Mouse (Mus musculus) urinary bladder, postnatal 10 days (tissue): ENCODE results near the gene Mprip.

Experiments used
- DNase-seq: peaks from one replicate; pipeline ENCODE4 v3.0.0; 2022; ENCODE audit warnings: low spot score

The Mprip gene

GRCm38 (mm10) chr11:59804409-59805110 lies 143.5 kb downstream of the Mprip start:
- DNase-seq = no peak

GRCm38 (mm10) chr11:59805256-59805655 lies 144.2 kb downstream of the Mprip start:
- no peak for DNase-seq

GRCm38 (mm10) chr11:59805656-59806055 lies 144.6 kb downstream of the Mprip start:
- no peak for DNase-seq

- DNase-seq = no peak
Measured at GRCm38 (mm10) chr11:59808170-59808960, 147.3 kb downstream of the Mprip start.

GRCm38 (mm10) chr11:59809071-59809669 lies 148.1 kb downstream of the Mprip start:
- no peak for DNase-seq

- DNase-seq = peak; percentile 40
Measured at GRCm38 (mm10) chr11:59809670-59810474, 148.8 kb downstream of the Mprip start, which contains the start of gene Flcn. Gene Flcn (minus strand): TSS chr11:59810016.

GRCm38 (mm10) chr11:59810480-59811158 lies 149.5 kb downstream of the Mprip start:
- no peak for DNase-seq

GRCm38 (mm10) chr11:59811211-59811610 lies 150.1 kb downstream of the Mprip start:
- no peak for DNase-seq

- DNase-seq = no peak
Measured at GRCm38 (mm10) chr11:59813276-59813675, 152.2 kb downstream of the Mprip start.

- DNase-seq = no peak
Measured at GRCm38 (mm10) chr11:59814311-59814710, 153.2 kb downstream of the Mprip start.

- no peak for DNase-seq
Measured at GRCm38 (mm10) chr11:59814936-59815335, 153.8 kb downstream of the Mprip start.

GRCm38 (mm10) chr11:59815482-59816065 lies 154.5 kb downstream of the Mprip start:
- DNase-seq = no peak

GRCm38 (mm10) chr11:59817916-59818315 lies 156.8 kb downstream of the Mprip start:
- DNase-seq = no peak

GRCm38 (mm10) chr11:59821625-59822024 lies 160.5 kb downstream of the Mprip start:
- no peak for DNase-seq
